Mouse (Mus musculus) kidney, adult 11 months (tissue): ENCODE data around the gene Taco1.
"Not testable (repeated sequence)": the region's sequence is repeated elsewhere in the genome, so short reads cannot be mapped to it uniquely, and the experiment has no call there.

Experiments used
- DNase-seq: peaks from one replicate; pipeline ENCODE4 v3.0.0; 2022

Taco1 gene

DNA sequence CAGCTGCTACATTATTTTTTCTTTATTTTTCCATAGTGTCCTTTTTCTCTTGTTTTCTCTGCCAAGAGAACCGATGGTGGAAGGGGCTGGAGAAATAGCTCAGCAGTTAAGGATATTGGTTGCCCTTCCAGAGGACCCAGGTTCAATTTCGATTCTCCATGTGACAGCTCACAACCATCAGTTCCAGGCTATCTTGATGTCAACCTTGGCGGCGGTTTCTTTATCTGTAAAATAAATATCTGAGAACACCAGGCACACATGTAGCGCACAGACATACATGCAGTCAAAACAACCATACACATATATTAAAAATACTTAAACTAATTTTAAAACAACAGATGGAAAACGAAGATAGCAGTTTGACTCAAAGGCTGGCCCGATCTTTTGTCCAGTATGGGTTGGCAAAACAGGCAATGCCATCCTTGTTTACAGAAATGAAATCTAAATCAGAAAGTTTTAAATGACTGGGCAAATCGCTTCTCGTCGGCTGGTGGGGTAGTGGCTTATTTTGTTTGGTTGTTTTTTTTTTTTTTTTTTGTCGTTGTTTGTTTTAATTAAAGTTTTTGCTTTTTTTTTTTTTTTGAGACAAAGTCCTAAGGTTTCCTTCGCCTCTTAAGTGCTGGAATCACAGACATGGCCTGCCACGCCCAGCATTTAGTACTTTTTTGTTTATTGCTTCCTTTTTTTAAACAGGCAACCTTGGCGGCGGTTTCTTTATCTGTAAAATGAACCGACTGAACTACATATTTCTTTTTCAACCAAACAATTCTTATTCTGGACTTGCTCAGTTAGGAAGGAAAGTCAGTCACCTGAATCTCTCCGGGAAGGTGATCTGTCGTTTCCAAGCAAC is 563 bp upstream of the Taco1 start:
- no peak for DNase-seq

DNA sequence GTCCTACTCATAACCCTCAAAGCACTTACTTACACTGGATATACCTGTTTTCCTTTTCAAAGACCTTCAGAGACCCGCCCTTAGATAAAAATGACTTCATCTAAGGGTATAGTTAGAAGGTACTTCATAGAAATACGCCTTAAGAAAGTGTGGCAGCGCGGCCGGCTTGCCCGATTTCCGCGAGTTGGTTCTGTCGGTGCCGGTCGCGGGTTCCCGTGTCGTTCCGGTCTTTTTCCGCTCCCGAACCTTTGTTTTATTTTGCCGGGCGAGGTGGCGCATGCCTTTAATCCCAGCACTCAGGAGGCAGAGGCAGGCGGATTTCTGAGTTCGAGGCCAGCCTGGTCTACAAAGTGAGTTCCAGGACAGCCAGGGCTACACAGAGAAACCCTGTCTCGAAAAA is 755 bp downstream of the Taco1 start:
- not testable (repeated sequence) for DNase-seq

DNA sequence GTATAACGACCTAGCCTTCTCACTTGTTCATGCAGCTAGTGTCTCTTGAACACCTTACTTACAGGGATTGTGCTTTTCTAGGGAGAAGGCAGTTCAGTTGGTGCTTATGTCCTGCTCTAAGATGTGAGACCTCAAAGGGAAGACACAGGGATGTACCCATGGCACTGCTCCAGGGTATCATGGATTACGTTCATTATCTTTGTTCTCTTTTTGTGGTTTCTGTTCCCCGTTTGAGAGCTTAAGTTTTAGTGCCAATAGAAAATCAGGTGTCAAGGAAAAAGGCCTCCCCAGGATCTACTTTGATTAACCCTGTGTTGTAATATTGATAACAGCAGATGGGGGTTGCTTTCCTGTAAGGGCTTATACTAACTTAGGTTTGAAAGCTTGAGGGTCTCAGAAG is 7.9 kb downstream of the Taco1 start:
- DNase-seq: no peak

DNA sequence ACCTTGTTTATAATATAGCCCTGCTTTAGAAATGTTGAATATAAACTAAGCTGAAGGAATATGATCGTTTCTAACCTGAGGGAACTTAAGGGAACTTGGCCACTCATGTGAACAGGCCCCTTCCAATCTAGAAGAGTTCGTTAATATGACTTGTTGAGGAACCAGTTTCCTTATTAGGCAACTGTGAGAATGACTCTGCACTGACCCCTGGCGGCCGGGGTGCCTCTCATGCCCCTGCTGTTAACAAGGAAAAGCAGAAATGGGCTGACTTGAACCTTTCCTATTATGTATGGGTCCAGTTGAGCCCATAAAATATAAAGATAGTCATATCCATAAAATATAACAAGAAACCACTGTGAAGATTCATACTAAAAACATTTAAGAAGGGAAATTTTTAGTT is 10.5 kb downstream of the Taco1 start:
- peak; percentile 33 for DNase-seq

DNA sequence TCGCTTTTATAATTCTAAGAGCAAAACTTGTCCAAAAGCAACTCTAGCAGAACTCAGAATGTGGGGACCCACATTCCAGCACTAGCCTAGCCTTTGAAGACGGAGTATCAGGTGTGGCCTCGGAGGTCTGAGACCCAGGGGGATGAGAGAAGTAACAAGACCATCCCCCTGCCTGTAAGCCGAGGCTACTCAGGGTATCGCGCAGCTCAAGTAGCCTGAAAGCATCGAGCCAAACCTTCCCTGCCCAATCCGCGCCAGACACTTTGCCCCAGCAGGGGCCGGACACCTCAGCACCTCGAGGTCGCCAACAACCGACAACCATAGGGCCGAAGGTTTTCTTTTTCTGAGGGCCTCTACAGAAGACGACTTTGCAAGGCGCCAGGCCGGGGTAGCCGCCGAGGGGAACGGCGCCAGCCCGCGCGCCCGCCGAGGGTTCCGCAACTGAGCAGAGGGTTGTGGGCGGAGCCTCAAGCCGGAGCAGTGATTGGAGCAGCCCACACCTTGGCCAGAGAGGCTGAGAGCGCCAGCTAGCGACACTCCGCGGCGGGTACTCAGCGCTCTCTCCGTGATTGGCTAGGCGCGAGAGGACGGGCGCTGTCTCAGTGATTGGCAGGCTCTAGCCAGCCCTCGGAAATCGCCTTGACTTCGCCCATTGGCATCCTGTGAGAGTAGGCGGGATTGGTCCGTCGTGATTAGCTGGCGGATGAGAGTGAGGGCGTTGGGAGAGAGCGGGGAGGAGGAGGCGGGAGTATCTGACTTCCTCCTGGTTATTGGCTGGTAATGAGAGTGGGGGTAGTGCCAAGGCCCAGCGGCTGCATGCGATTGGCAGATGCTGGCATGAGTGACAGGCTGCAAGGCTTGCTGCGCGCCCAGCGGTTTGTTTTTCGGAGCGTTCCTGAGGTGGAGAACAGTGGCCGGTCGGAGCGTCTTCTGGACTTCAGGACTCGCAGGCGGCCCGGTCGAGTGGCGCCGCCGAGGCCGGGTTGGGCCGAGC is 18.1 kb downstream of the Taco1 start, which contains the start of gene Map3k3:
Gene Map3k3 (plus strand): TSS at position 906 of the 994 bp plus-strand sequence.
- DNase-seq: peak; percentile 100

DNA sequence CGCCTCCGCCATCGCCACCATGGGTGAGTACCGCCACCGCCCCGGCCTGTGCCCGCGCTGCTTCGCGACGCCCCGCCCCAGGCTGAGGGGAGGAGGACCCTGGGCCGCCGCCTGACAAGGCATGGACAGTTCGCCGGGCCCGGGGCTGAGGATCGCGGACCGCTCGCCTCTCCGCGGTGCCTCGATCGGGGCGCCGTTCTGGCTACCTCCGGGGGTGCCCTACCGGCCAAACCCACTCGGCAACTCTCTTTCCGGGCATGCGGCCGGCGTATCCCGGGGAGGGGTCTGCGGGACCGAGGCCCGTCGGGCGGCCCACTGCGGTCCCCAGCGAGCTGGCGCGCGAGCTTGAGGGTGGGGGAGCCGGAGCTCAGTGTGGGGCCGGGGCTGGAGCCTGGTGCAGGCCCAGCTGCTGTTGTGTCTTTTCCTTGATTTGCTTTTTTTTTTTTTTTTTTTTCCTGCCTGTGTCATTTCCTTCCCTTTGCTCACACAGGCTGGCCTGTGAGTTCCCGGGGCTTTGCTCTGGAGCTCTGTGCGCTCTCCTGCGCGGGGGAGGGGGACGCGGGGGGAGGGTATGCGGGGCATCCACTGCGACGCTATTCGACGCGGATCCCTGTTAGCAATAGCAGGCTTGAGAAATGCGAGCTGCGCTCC is 19.2 kb downstream of the Taco1 start:
- peak; percentile 71 for DNase-seq

DNA sequence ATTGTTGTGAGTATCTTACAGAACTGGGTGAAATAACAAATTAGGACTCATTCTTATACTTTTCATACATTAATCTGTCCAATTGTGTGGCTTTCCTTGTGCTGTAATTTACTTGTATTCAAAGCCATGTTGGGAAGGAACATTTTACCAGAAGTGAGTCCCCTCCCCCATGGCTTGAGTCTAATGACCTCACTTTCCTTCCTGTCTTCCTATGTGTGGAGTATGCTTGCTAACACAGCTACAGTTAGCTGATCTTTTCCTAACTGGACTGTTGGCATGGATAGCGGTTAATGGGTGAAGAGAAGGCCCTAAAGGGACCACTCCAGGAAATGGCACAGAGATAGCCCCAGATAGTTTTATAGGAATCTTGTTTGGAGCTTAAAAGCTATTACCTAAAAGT is 32.4 kb downstream of the Taco1 start:
- no peak for DNase-seq

DNA sequence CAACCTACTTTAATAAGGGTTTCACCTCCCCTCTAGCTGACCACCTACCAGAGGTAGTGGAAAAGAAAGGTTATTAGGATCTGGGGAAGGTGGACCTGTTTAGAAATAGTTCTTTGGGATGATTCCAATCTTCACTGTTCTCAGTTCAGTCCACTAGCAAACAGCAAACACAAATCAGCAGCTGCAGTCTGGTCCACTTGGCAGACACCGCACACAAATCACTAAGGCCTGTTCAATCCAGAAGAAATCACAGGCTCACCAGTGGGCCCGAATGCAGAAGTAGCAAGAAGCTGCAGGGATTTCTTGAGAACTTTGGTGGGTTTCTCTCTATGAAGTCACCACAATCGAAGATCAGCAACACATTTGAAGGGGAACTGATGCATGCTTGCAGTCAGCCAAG is 37.0 kb downstream of the Taco1 start:
- DNase-seq: no peak

DNA sequence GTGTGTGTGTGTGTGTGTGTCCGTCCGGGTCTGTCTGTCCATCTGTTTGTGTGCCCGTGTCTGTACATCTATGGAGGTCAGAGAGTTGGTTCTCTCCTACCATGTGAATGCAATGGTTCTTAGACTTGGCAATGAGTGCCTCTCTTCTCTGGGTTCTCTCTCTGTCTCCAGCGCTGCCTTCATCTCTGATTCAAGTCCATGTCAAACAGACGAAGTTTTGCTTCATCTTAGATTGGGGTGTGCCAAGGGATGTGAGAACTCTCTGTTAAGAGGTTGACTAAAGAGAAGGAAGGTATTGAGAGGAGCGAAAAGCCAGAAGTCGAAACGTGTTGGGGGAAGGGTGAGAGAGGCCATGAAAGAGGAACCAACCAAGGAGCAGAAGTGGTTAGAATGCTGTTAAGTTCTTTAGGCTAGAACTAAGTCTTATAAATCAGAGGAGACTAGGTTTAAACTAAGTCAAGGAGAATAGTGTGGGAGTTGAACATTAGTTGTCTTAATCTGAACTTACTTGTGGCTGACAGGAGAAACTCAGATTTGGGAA is 40.3 kb downstream of the Taco1 start:
- DNase-seq: no peak

DNA sequence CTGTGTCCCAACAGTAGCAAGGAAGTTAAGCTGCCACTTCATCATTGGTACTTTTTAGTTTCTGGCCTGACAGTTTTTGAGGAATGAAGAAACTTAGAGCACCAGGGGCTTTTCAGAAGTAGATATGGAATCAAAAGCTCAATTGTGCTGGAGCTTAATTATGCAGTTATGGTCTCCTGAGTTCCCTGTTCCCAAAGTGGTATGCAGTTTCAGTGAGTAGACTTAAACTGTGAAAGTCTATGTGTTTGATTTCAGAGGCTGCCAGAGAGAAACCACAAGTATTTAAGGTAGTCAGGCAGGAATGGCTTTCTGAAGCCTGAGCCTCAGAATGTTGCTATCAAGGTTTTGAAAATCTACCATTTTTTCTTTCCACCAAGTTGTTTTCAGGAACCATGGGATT is 45.8 kb downstream of the Taco1 start:
- no peak for DNase-seq

DNA sequence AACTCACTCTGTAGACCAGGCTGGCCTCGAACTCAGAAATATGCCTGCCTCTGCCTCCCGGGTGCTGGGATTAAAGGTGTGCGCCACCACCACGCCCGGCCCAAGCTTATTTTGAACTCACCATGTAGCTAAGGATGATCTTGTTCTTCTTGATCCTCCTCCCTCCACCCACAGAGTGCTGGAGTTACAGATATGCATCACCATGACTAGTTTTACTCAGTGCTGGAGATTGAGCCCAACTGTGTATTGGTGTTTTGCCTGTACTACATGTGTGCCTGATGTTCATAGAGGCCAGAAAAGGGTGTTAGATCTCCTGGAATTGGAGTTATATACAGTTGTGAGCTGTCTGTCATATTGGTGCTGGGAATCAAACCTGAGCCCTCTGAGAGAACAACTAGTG is 56.4 kb downstream of the Taco1 start:
- no peak for DNase-seq

DNA sequence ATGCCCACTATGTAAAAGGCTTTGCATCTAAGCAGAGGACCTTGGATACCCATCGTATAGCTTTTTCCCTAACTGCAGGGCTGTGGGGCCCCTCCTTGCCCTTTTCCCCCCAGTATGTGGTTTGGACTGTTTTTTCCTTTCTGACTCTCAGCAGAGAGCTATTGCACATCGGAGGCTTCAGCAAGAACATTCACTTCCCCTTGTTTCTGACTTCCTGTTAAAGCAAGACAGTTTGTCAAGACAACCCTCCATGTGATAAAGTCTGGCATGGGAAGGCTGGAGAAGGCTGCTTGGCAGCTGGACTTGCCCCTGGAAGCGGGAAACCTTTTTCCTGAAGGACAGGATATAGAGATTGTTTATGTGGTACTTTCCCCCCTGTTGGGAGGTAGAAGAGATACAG is 56.9 kb downstream of the Taco1 start:
- DNase-seq: peak; percentile 28
